Mouse (Mus musculus) CH12.LX (cell line): Measurements from ENCODE around the gene Dync2li1. TPM values are rescaled to one million over a fixed set of nuclear protein-coding genes. Genes with fewer than 3 reads are reported as not detected.

ENCODE experiments used
- DNase-seq: peaks from one replicate; pipeline ENCODE4 v3.0.0-alpha.2; 2013; ENCODE audit errors: extremely low read depth
- H3K27ac ChIP-seq: 2 replicates; pipeline ENCODE4 v1.5.1; 2012; ENCODE audit warnings: low read depth, mild to moderate bottlenecking, control low read depth, moderate library complexity; ENCODE audit not compliant: insufficient read depth
- H3K27me3 ChIP-seq: replicated peaks from 2 replicates; pipeline ENCODE3; 2012; ENCODE audit warnings: inconsistent platforms
- H3K36me3 ChIP-seq, 2 experiments: replicated peaks in 1 of 2; 2 replicates each; pipeline versions ENCODE3 to v1.6.1; 2012; ENCODE audit warnings: inconsistent platforms in 1 of 2, low read length in 1 of 2, mild to moderate bottlenecking in 1 of 2, mixed read lengths in 1 of 2, moderate library complexity in 1 of 2; ENCODE audit not compliant: control insufficient read depth in 1 of 2, insufficient read depth in 1 of 2
- H3K4me1 ChIP-seq, 2 experiments: 2 replicates each; pipeline ENCODE4 v1.6.1; 2012; ENCODE audit warnings: inconsistent platforms in 1 of 2, moderate library complexity in 1 of 2; ENCODE audit not compliant: insufficient read depth in 2 of 2, control insufficient read depth in 1 of 2
- H3K4me2 ChIP-seq: 2 replicates; pipeline ENCODE4 v1.6.1; 2012; ENCODE audit warnings: low read depth, mild to moderate bottlenecking, control low read depth; ENCODE audit not compliant: poor library complexity, insufficient read depth, severe bottlenecking
- H3K4me3 ChIP-seq, 3 experiments: fragments of 150-350 bp in 1 of 3; sonication (generic) in 1 of 3; replicated peaks in 1 of 3; 2 replicates each; pipeline versions ENCODE3 to v1.5.1; 2011 to 2012; ENCODE audit warnings: low read depth in 2 of 3, low read length in 2 of 3, mild to moderate bottlenecking in 2 of 3, moderate library complexity in 2 of 3, control low read depth in 1 of 3, improper control_type of control experiment in 1 of 3, inconsistent platforms in 1 of 3, mixed read lengths in 1 of 3; ENCODE audit not compliant: poor library complexity in 1 of 3
- H3K79me2 ChIP-seq: replicated peaks from 2 replicates; pipeline ENCODE4 v1.6.1; 2012; ENCODE audit warnings: mild to moderate bottlenecking, moderate library complexity; ENCODE audit not compliant: control insufficient read depth, poor library complexity, insufficient read depth, severe bottlenecking; ENCODE audit errors: extremely low read depth
- H3K9ac ChIP-seq: 2 replicates; pipeline ENCODE4 v1.6.1; 2012; ENCODE audit warnings: low read depth, mild to moderate bottlenecking, control low read depth, moderate library complexity; ENCODE audit not compliant: insufficient read depth
- H3K9me3 ChIP-seq: replicated peaks from 2 replicates; pipeline ENCODE3; 2012; ENCODE audit warnings: low read length, inconsistent platforms, mixed read lengths
- BHLHE40 ChIP-seq: IDR thresholded peaks from 2 replicates; pipeline ENCODE4 v1.6.1; 2011; ENCODE audit warnings: mild to moderate bottlenecking, low read depth, low read length, improper control_type of control experiment
- CHD2 ChIP-seq: IDR thresholded peaks from 2 replicates; pipeline ENCODE4 v1.6.1; 2011; ENCODE audit warnings: low read length, improper control_type of control experiment
- ETS1 ChIP-seq: conservative IDR thresholded peaks from 2 replicates; pipeline ENCODE4 v1.6.1; 2012; ENCODE audit warnings: low read depth, mild to moderate bottlenecking, inconsistent platforms, low read length, improper control_type of control experiment, moderate library complexity
- IRF4 ChIP-seq: IDR thresholded peaks from 2 replicates; pipeline ENCODE4 v1.6.1; 2014; ENCODE audit warnings: low read depth, mild to moderate bottlenecking, inconsistent platforms, low read length, improper control_type of control experiment
- JUN ChIP-seq: IDR thresholded peaks from 2 replicates; pipeline ENCODE4 v1.6.1; 2011; ENCODE audit warnings: low read depth, mild to moderate bottlenecking, low read length, improper control_type of control experiment, moderate library complexity; ENCODE audit not compliant: insufficient read depth
- JUND ChIP-seq: conservative IDR thresholded peaks from 2 replicates; pipeline ENCODE4 v1.6.1; 2011; ENCODE audit warnings: low read depth, low read length, improper control_type of control experiment
- MAFK ChIP-seq: IDR thresholded peaks from 2 replicates; pipeline ENCODE4 v1.6.1; 2011; ENCODE audit warnings: low read length, improper control_type of control experiment; ENCODE audit not compliant: insufficient replicate concordance
- MXI1 ChIP-seq: IDR thresholded peaks from 2 replicates; pipeline ENCODE4 v1.6.1; 2011; ENCODE audit warnings: mild to moderate bottlenecking, low read depth, low read length, improper control_type of control experiment
- MYC ChIP-seq: IDR thresholded peaks from 2 replicates; pipeline ENCODE4 v1.6.1; 2011; ENCODE audit warnings: low read depth, mild to moderate bottlenecking, improper control_type of control experiment, low read length
- NRF1 ChIP-seq: IDR thresholded peaks from 2 replicates; pipeline ENCODE4 v1.6.1; 2014; ENCODE audit warnings: low read depth, mild to moderate bottlenecking, inconsistent platforms, low read length, improper control_type of control experiment, moderate library complexity
- PAX5 ChIP-seq: IDR thresholded peaks from 2 replicates; pipeline ENCODE4 v1.6.1; 2012; ENCODE audit warnings: low read length, inconsistent platforms, mixed read lengths
- POLR2A ChIP-seq: IDR thresholded peaks from 2 replicates; pipeline ENCODE4 v1.6.1; 2011; ENCODE audit warnings: low read depth, mild to moderate bottlenecking, improper control_type of control experiment, low read length
- POLR2AphosphoS2 ChIP-seq: IDR thresholded peaks from 2 replicates; pipeline ENCODE4 v1.6.1; 2011; ENCODE audit warnings: low read depth, low read length, improper control_type of control experiment
- RAD21 ChIP-seq: IDR thresholded peaks from 2 replicates; pipeline ENCODE4 v1.6.1; 2011; ENCODE audit warnings: low read depth, mild to moderate bottlenecking, low read length, improper control_type of control experiment, moderate library complexity
- RCOR1 ChIP-seq: conservative IDR thresholded peaks from 2 replicates; pipeline ENCODE4 v1.6.1; 2012; ENCODE audit warnings: low read depth, mild to moderate bottlenecking, inconsistent platforms, low read length, improper control_type of control experiment
- SMC3 ChIP-seq: IDR thresholded peaks from 2 replicates; pipeline ENCODE4 v1.6.1; 2011; ENCODE audit warnings: low read depth, low read length, improper control_type of control experiment
- TCF12 ChIP-seq: IDR thresholded peaks from 2 replicates; pipeline ENCODE4 v1.6.1; 2014; ENCODE audit warnings: low read depth, mild to moderate bottlenecking, inconsistent platforms, low read length, improper control_type of control experiment
- UBTF ChIP-seq: IDR thresholded peaks from 2 replicates; pipeline ENCODE4 v1.6.1; 2012; ENCODE audit warnings: low read depth, mild to moderate bottlenecking, inconsistent platforms, low read length, improper control_type of control experiment, moderate library complexity
- USF2 ChIP-seq: conservative IDR thresholded peaks from 2 replicates; pipeline ENCODE4 v1.6.1; 2011; ENCODE audit warnings: low read depth, low read length, improper control_type of control experiment
- ZC3H11A ChIP-seq: IDR thresholded peaks from 2 replicates; pipeline ENCODE4 v1.6.1; 2012; ENCODE audit warnings: low read depth, mild to moderate bottlenecking, inconsistent platforms, low read length, improper control_type of control experiment
- ZKSCAN1 ChIP-seq: IDR thresholded peaks from 2 replicates; pipeline ENCODE4 v1.6.1; 2012; ENCODE audit warnings: low read depth, inconsistent platforms, low read length, improper control_type of control experiment, borderline replicate concordance
- ZMIZ1 ChIP-seq: IDR thresholded peaks from 2 replicates; pipeline ENCODE4 v1.6.1; 2012; ENCODE audit warnings: low read depth, mild to moderate bottlenecking, inconsistent platforms, low read length, improper control_type of control experiment
- ZNF384 ChIP-seq: IDR thresholded peaks from 2 replicates; pipeline ENCODE4 v1.6.1; 2012; ENCODE audit warnings: low read depth, low read length, improper control_type of control experiment, inconsistent platforms
- dilution Hi-C: fragments of 300-500 bp; cut with MboI; formaldehyde crosslinking; loops from 2 replicates; pipeline ENCODE4 v1.14.3; 2020; ENCODE audit warnings: low sequenced_read_pairs; ENCODE audit not compliant: extremely low pct_unique_long_range_greater_than_20kb, extremely low pct_ligation_motif_present
- in situ Hi-C: fragments of 300-500 bp; cut with MboI; formaldehyde crosslinking; loops from 3 replicates; pipeline ENCODE4 v1.14.3; 2019; ENCODE audit warnings: low sequenced_read_pairs, low pct_ligation_motif_present, low pct_unique_long_range_greater_than_20kb, mixed read lengths
- polyA plus RNA-seq: library from polyadenylated mRNA; unstranded; fragments of >175 nt; gene quantifications from 2 replicates; pipeline ENCODE4 v1.2.1, GENCODE M21; 2012; ENCODE audit warnings: low read depth; ENCODE audit not compliant: insufficient read length
- total RNA-seq, 2 experiments: library from RNA; depleted of rRNA; stranded (reverse); fragments of 300-350 nt in 1 of 2; fragments of >200 nt in 1 of 2; gene quantifications; 2 replicates each; pipeline ENCODE4 v1.2.3; 2012 to 2014

The Dync2li1 gene
- total and polyA plus RNA-seq, 3 experiments: 7.6 to 12.3 (median 11.7) TPM

DNA sequence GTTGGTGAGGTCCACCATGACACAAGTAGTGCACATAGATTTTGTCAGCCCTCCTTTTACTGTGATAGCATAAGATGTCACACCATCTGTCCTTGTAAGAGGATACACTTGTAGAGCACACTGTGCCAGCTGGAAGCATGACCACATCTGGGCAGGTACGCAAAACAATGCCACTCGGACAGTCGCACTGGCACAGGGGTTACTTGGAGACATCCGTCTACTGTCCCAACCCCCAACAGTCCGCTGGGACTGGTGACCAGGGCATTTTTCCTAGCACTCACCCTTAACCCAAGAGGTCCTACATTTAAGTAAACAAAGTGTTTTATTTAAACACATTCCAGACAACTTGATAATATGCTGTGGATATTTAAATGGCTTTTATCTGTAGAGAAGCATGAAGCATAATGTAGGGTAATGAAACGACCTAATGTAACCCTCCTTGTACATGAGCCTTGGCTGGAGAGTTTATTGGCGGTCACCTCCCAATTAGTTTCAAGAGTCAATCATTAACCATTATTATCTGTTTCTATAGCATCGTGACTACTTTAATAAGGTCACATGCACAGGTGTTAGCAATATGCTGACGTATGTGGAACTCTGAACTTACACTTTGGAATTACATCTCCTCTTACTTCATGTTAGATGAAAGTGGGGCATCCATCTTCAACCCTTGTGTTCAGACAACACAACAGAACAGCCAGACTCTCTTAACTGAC, 24.2 kb downstream of the Dync2li1 start:
- no peak for DNase-seq
- in situ Hi-C loops: no loop called here
- H3K4me1 ChIP-seq: peaks cover 0 to 3% of the 10 kb centered on the region in 2 experiments; a peak in 1 of 4 replicates
- TF ChIP-seq SMC3: no peak
- no peak for TF ChIP-seq NRF1
- TF ChIP-seq RAD21: no peak
- TF ChIP-seq MYC: no peak
- no peak for TF ChIP-seq JUND
- TF ChIP-seq CHD2: no peak
- TF ChIP-seq UBTF: no peak
- TF ChIP-seq ZNF384: no peak
- no peak for TF ChIP-seq MXI1
- no peak for TF ChIP-seq TCF12
- no peak for TF ChIP-seq POLR2AphosphoS2
- no peak for TF ChIP-seq USF2
- no peak for TF ChIP-seq ZMIZ1
- TF ChIP-seq, all 38 proteins: peak for 0
- Histone ChIP-seq H3K4me3 (no peak overlapping the region), H3K9ac (no peak overlapping the region), H3K27ac (no peak overlapping the region), H3K4me2 (no peak overlapping the region), H3K27me3 (no peaks in the 10 kb centered on the region), H3K36me3 (peaks cover 7 to 31% of the 10 kb centered on the region in 2 experiments), H3K9me3 (no peaks in the 10 kb centered on the region), H3K79me2 (no peaks in the 10 kb centered on the region)
- dilution Hi-C loops: no loop called here

DNA sequence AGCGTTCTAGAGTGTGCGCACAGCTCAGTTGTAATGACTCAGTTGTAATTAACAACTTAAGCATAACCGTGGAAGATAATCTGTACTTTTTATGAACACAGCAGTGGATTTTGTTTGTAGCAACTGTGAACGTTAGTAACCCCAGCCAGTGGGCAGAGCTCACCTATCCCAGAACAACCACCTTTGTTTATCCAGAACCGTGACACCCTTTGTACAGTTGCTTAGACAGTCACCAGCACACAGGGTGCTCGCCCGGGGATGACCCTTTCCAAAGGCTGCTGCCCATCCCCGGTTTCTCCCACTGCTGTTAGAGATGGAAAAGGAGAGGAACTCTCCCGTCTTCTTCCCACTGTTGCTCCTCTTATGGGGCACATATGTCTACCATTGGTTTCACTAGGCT, 27.2 kb downstream of the Dync2li1 start:
- TF ChIP-seq PAX5 (no peak), ZC3H11A (no peak), CHD2 (no peak), POLR2A (no peak), BHLHE40 (no peak), IRF4 (no peak), JUN (no peak), JUND (no peak), MAFK (no peak), UBTF (no peak), RCOR1 (no peak), MYC (no peak), ETS1 (no peak), ZKSCAN1 (no peak), SMC3 (no peak)
- dilution Hi-C loops (no loop called here), in situ Hi-C loops (no loop called here)
- Histone ChIP-seq H3K9ac (no peak overlapping the region), H3K79me2 (no peaks in the 10 kb centered on the region), H3K4me3 (no peak overlapping the region), H3K27ac (no peak overlapping the region), H3K27me3 (no peaks in the 10 kb centered on the region), H3K4me1 (no peaks in the 10 kb centered on the region), H3K9me3 (no peaks in the 10 kb centered on the region), H3K4me2 (no peak overlapping the region), H3K36me3 (peaks cover 3 to 29% of the 10 kb centered on the region in 2 experiments)
- DNase-seq: no peak
